Mouse (Mus musculus) bone marrow, adult 2 months (tissue): ENCODE data around the gene Rasa3. TPM values are rescaled to one million over a fixed set of nuclear protein-coding genes. Genes with fewer than 3 reads are reported as not detected.

ENCODE experiments used
- H3K27ac ChIP-seq: fragments of 200-500 bp; 2 replicates; pipeline ENCODE4 v1.5.1; 2012; ENCODE audit warnings: low read depth, mild to moderate bottlenecking, control low read depth, inconsistent platforms, low read length; ENCODE audit not compliant: control insufficient read depth, poor library complexity, insufficient read depth
- H3K4me1 ChIP-seq: fragments of 200-500 bp; 2 replicates; pipeline ENCODE4 v1.6.1; 2011; ENCODE audit warnings: low read length; ENCODE audit not compliant: control insufficient read depth, insufficient read depth
- H3K4me3 ChIP-seq: fragments of 200-500 bp; replicated peaks from 2 replicates; pipeline ENCODE3; 2011; ENCODE audit warnings: mild to moderate bottlenecking, low read depth, low read length, control low read depth; ENCODE audit not compliant: control insufficient read depth
- CTCF ChIP-seq: fragments of 200-500 bp; IDR thresholded peaks from 2 replicates; pipeline ENCODE4 v1.5.1; 2011; ENCODE audit warnings: low read length, control low read depth; ENCODE audit not compliant: control insufficient read depth, insufficient read depth
- POLR2A ChIP-seq: fragments of 200-500 bp; IDR thresholded peaks from 2 replicates; pipeline ENCODE4 v1.6.1; 2011; ENCODE audit warnings: low read depth, mild to moderate bottlenecking, control low read depth, low read length, borderline replicate concordance; ENCODE audit not compliant: control insufficient read depth
- WGBS: fragments of 180-500 bp; shearing (Covaris S2); methylation state at CpG from one replicate; pipeline ENCODE4 v1.1.7; 2018; 5-methylcytosine and 5-hydroxymethylcytosine counted together
- polyA plus RNA-seq: library from polyadenylated mRNA; stranded (reverse); fragments of >200 nt; gene quantifications from 2 replicates; pipeline ENCODE4 v1.2.4, GENCODE M21; 2011; ENCODE audit warnings: low replicate concordance; ENCODE audit not compliant: missing spikeins, insufficient read depth, insufficient read length

The Rasa3 gene
- polyA plus RNA-seq, 1 experiment: 136 TPM

- no peak for TF ChIP-seq POLR2A
- 93% methylated on average over 12 of the region's 12 CpGs for WGBS
These were observed 65.7 kb downstream of the Rasa3 start for GRCm38 (mm10) chr8:13611702-13612101.

GRCm38 (mm10) chr8:13609971-13610370 is 67.4 kb downstream of the Rasa3 start:
- no peak overlapping the region for H3K27ac ChIP-seq
- no peaks in the 10 kb centered on the region for H3K4me1 ChIP-seq
- no peak overlapping the region for H3K4me3 ChIP-seq
- WGBS: 52% methylated on average over 5 of the region's 5 CpGs
- TF ChIP-seq CTCF (no peak), POLR2A (no peak)

More at GRCm38 (mm10) chr8:13611702-13612101, 65.7 kb downstream of the Rasa3 start:
- H3K4me3 ChIP-seq: no peak overlapping the region
- H3K27ac ChIP-seq: no peak overlapping the region
- H3K4me1 ChIP-seq: no peaks in the 10 kb centered on the region

GRCm38 (mm10) chr8:13608946-13609345 is 68.5 kb downstream of the Rasa3 start:
- no peak for TF ChIP-seq CTCF
- no peak for TF ChIP-seq POLR2A
- Histone ChIP-seq H3K27ac (no peak overlapping the region), H3K4me3 (no peak overlapping the region), H3K4me1 (no peaks in the 10 kb centered on the region)
- WGBS: 83% methylated on average over 6 of the region's 6 CpGs

- Histone ChIP-seq H3K4me3 (no peak overlapping the region), H3K4me1 (peaks cover 2% of the 10 kb centered on the region; the same call in 1 of the 2 replicates), H3K27ac (no peak overlapping the region)
- 67% methylated on average over 7 of the region's 7 CpGs for WGBS
- no peak for TF ChIP-seq POLR2A
- TF ChIP-seq CTCF: no peak
These were observed 71.4 kb downstream of the Rasa3 start for GRCm38 (mm10) chr8:13605920-13606480.

GRCm38 (mm10) chr8:13602621-13603020 is 74.8 kb downstream of the Rasa3 start:
- H3K27ac ChIP-seq: no peak overlapping the region
- H3K4me1 ChIP-seq: peaks cover 14% of the 10 kb centered on the region
- 73% methylated on average over 8 of the region's 8 CpGs for WGBS
- H3K4me3 ChIP-seq: no peak overlapping the region
- TF ChIP-seq CTCF (peak; percentile 62), POLR2A (no peak)

- TF ChIP-seq CTCF: no peak
- WGBS: 1% methylated on average over 11 of the region's 11 CpGs
- Histone ChIP-seq H3K4me1 (peaks cover 14% of the 10 kb centered on the region), H3K4me3 (peak overlapping the region; percentile 33), H3K27ac (peak overlapping the region; percentile 87)
These were observed 76.2 kb downstream of the Rasa3 start for GRCm38 (mm10) chr8:13601166-13601565.

- TF ChIP-seq POLR2A (no peak), CTCF (no peak)
- WGBS: 9% methylated on average over 10 of the region's 10 CpGs
- peak overlapping the region; percentile 74 for H3K27ac ChIP-seq
- H3K4me1 ChIP-seq: peaks cover 17% of the 10 kb centered on the region
- H3K4me3 ChIP-seq: peak overlapping the region; percentile 40
These were observed 76.7 kb downstream of the Rasa3 start for GRCm38 (mm10) chr8:13600716-13601115.

GRCm38 (mm10) chr8:13600204-13600603 is 77.2 kb downstream of the Rasa3 start:
- TF ChIP-seq POLR2A (peak; percentile 64; the same call in 1 of the 2 replicates), CTCF (no peak)
- peaks cover 18% of the 10 kb centered on the region for H3K4me1 ChIP-seq
- peak overlapping the region; percentile 40 for H3K4me3 ChIP-seq
- peak overlapping the region; percentile 74 for H3K27ac ChIP-seq
- 6% methylated on average over 7 of the region's 7 CpGs for WGBS

GRCm38 (mm10) chr8:13597777-13598176 is 79.6 kb downstream of the Rasa3 start:
- Histone ChIP-seq H3K27ac (no peak overlapping the region), H3K4me1 (peaks cover 23% of the 10 kb centered on the region), H3K4me3 (no peak overlapping the region)
- 62% methylated on average over 6 of the region's 6 CpGs for WGBS
- no peak for TF ChIP-seq CTCF
- no peak for TF ChIP-seq POLR2A
